Mouse (Mus musculus): ENCODE results near the gene Fam227b.

- TF ChIP-seq CTCF (IDR thresholded peaks at IDR 0.05; ENCODE audit: low read depth, low read length) (no peak), POLR2A (IDR thresholded peaks at IDR 0.05; ENCODE audit: borderline replicate concordance, low read depth, low read length) (no peak)
These were observed 178.6 kb downstream of the Fam227b start for GRCm38 (mm10) chr2:125973207-125973606.

All from bone marrow macrophage, adult 2 months (primary cell).